7 mouse cellular contexts compared by ENCODE assay signal in genomic region chr11:116653234-116653633, GRCm38 (mm10). TPM values are rescaled to one million over a fixed set of nuclear protein-coding genes. Genes with fewer than 3 reads are reported as not detected.
DNase-seq lines count a peak whose midpoint lies in the region; ATAC-seq and TF ChIP-seq lines count a peak whose summit lies in the region.

Gene Prcd, plus strand, starts transcription at chr11:116653534.

- H3K36me3 ChIP-seq in lung, embryonic 15.5 days = no peaks in the 10 kb centered on the region
- H3K36me3 ChIP-seq in forebrain, embryonic 12.5 days (replicated peaks) = no peaks in the 10 kb centered on the region
- no peaks in the 10 kb centered on the region for H3K36me3 ChIP-seq in limb, embryonic 11.5 days (ENCODE audit: control insufficient read depth, insufficient read depth, low read length)
- H3K36me3 ChIP-seq in small intestine, adult 2 months (ENCODE audit: control insufficient read depth, insufficient read depth, low read length) = no peaks in the 10 kb centered on the region

- 0 out of 2 replicates have a peak within 1 kb of the TSS, but pooled peaks have one; percentile 4 for H3K27ac ChIP-seq in lung, embryonic 15.5 days
- no peak within 1 kb of the TSS for H3K27ac ChIP-seq in forebrain, embryonic 12.5 days
- H3K27ac ChIP-seq in limb, embryonic 11.5 days (replicated peaks; ENCODE audit: low read depth, low read length) = no peak within 1 kb of the TSS
- peak within 1 kb of the TSS; percentile 0 for H3K27ac ChIP-seq in small intestine, adult 2 months (ENCODE audit: insufficient read depth, low read depth, low read length)

- peaks cover 34% of the 10 kb centered on the region for H3K27me3 ChIP-seq in lung, embryonic 15.5 days
- H3K27me3 ChIP-seq in forebrain, embryonic 12.5 days = peaks cover 67% of the 10 kb centered on the region
- H3K27me3 ChIP-seq in limb, embryonic 11.5 days (ENCODE audit: control insufficient read depth, insufficient read depth, low read length) = peaks cover 9% of the 10 kb centered on the region
- H3K27me3 ChIP-seq in small intestine, adult 2 months (ENCODE audit: control insufficient read depth, insufficient read depth, low read length) = peaks cover 21% of the 10 kb centered on the region

- no peak for TF ChIP-seq CTCF in small intestine, adult 2 months (IDR thresholded peaks at IDR 0.05; ENCODE audit: extremely low read depth, insufficient read length, insufficient replicate concordance, low read depth, low read length)

- no peak for TF ChIP-seq POLR2A in small intestine, adult 2 months (IDR thresholded peaks at IDR 0.05; ENCODE audit: low read depth, low read length)

- H3K9me3 ChIP-seq in lung, embryonic 15.5 days = no peaks in the 10 kb centered on the region
- no peaks in the 10 kb centered on the region for H3K9me3 ChIP-seq in forebrain, embryonic 12.5 days
- no peaks in the 10 kb centered on the region for H3K9me3 ChIP-seq in limb, embryonic 11.5 days (ENCODE audit: control insufficient read depth, low read length)

- WGBS in lung, embryonic 15.5 days = 3% methylated on average over 10 of the region's 10 CpGs
- 3% methylated on average over 10 of the region's 10 CpGs for WGBS in forebrain, embryonic 12.5 days
- whole genome bisulfite sequencing in limb, embryonic 11.5 days = 2% methylated on average over 8 of the region's 10 CpGs
- 8% methylated on average over 10 of the region's 10 CpGs for WGBS in small intestine, adult 2 months

- peak within 1 kb of the TSS; percentile 57 for H3K9ac ChIP-seq in lung, embryonic 15.5 days
- H3K9ac ChIP-seq in forebrain, embryonic 12.5 days = peak within 1 kb of the TSS; percentile 63
- peak within 1 kb of the TSS; percentile 65 for H3K9ac ChIP-seq in limb, embryonic 11.5 days (ENCODE audit: low read length)

- H3K4me2 ChIP-seq in lung, embryonic 15.5 days = peak within 1 kb of the TSS; percentile 97
- peak within 1 kb of the TSS; percentile 92 for H3K4me2 ChIP-seq in forebrain, embryonic 12.5 days
- H3K4me2 ChIP-seq in limb, embryonic 11.5 days (ENCODE audit: low read depth, severe bottlenecking) = peak within 1 kb of the TSS; percentile 99

- H3K4me3 ChIP-seq in lung, embryonic 15.5 days = peak within 1 kb of the TSS; percentile 52
- peak within 1 kb of the TSS; percentile 51 for H3K4me3 ChIP-seq in forebrain, embryonic 12.5 days (replicated peaks)
- peak within 1 kb of the TSS; percentile 49 for H3K4me3 ChIP-seq in limb, embryonic 11.5 days (ENCODE audit: low read depth, low read length)
- H3K4me3 ChIP-seq in small intestine, adult 2 months (ENCODE audit: low read depth, low read length) = peak within 1 kb of the TSS; percentile 58

- H3K4me1 ChIP-seq in lung, embryonic 15.5 days = peaks cover 41% of the 10 kb centered on the region
- peaks cover 31% of the 10 kb centered on the region for H3K4me1 ChIP-seq in forebrain, embryonic 12.5 days
- peaks cover 36% of the 10 kb centered on the region for H3K4me1 ChIP-seq in limb, embryonic 11.5 days (ENCODE audit: control insufficient read depth, insufficient read depth, low read length)
- H3K4me1 ChIP-seq in small intestine, adult 2 months (ENCODE audit: control insufficient read depth, insufficient read depth, insufficient read length, low read length) = peaks cover 12% of the 10 kb centered on the region

- DNase-seq in lung, postnatal 10 days = no peak
- no peak for DNase-seq in limb, embryonic 11.5 days (ENCODE audit: low spot score)
- no peak for DNase-seq in spleen, postnatal 10 days (ENCODE audit: low spot score in 2 of 2)
- no peak for DNase-seq in right cerebral cortex, postnatal 14 days

- no peak for ATAC-seq in lung, embryonic 15.5 days (ENCODE audit: borderline replicate concordance, extremely low read depth, low FRiP score, low TSS enrichment)
- no peak for ATAC-seq in forebrain, embryonic 12.5 days (ENCODE audit: low FRiP score)
- ATAC-seq in limb, embryonic 11.5 days (ENCODE audit: insufficient number of reproducible peaks, low FRiP score, low TSS enrichment, low read depth) = no peak

RNA-seq across cellular contexts. Expression of gene Prcd, which starts in this region (rescaled TPM):
- 1.8 and 3.2 TPM in 2 replicates for polyA plus RNA-seq in lung, embryonic 15.5 days (2015; fragmentation: Nextera tagmentation; extraction: Ambion mirVana)
- polyA plus RNA-seq in forebrain, embryonic 12.5 days (2016; fragmentation: Nextera tagmentation; extraction: Ambion mirVana) = 0.76 and 1.3 TPM in 2 replicates
- polyA plus RNA-seq in limb, embryonic 11.5 days (2014; fragmentation: Nextera tagmentation; extraction: Ambion mirVana) = 0.95 and 0.97 TPM in 2 replicates
- polyA plus RNA-seq in small intestine, adult 2 months (2012; rRNA removed) = 0.30 TPM in 1 of 2 replicates, not detected in the other

Comparison
In these comparisons a context has a peak if more than half of its experiments do, and no peak if none do; other contexts are left out.
1. H3K27ac ChIP-seq: peak in lung, embryonic 15.5 days (single experiment) and small intestine, adult 2 months (single experiment); none in forebrain, embryonic 12.5 days (single experiment) and limb, embryonic 11.5 days (single experiment).
2. Peak in every context shown above with its lines, with median percentiles within 50 percentile points of each other: H3K4me2 ChIP-seq, H3K4me3 ChIP-seq and H3K9ac ChIP-seq.